Mouse (Mus musculus) liver, adult 2 months (tissue): ENCODE results near the gene Fam120a.

ENCODE experiments used
- CTCF ChIP-seq: fragments of 200-500 bp; IDR thresholded peaks from 2 replicates; pipeline ENCODE4 v1.5.1; 2011; ENCODE audit warnings: low read depth, low read length, control low read depth
- POLR2A ChIP-seq: fragments of 200-500 bp; IDR thresholded peaks from 2 replicates; pipeline ENCODE4 v1.6.1; 2011; ENCODE audit warnings: low read length, control low read depth; ENCODE audit not compliant: insufficient read depth; ENCODE audit errors: extremely low read depth

GRCm38 (mm10) chr13:48934597-48934996, 33.2 kb downstream of the Fam120a start:
- no peak for TF ChIP-seq CTCF
- no peak for TF ChIP-seq POLR2A
